Mouse (Mus musculus) embryonic facial prominence, embryonic 11.5 days (tissue): ENCODE measurements around the gene Isg20l2. TPM values are rescaled to one million over a fixed set of nuclear protein-coding genes. Genes with fewer than 3 reads are reported as not detected.

Experiments used
- ATAC-seq: fragments of 200-750 bp; cut with Nextera tagmentation; replicated peaks from 2 replicates; pipeline ENCODE4 v1.8.0; 2017; ENCODE audit warnings: low read depth; ENCODE audit not compliant: insufficient number of reproducible peaks, low FRiP score, low TSS enrichment
- DNase-seq: peaks from one replicate; pipeline ENCODE4 v3.0.0-alpha.2; 2015; ENCODE audit warnings: low spot score
- H3K27ac ChIP-seq: fragments of 300-500 bp; sonication (generic); replicated peaks from 2 replicates; pipeline ENCODE4 v1.5.1; 2014; ENCODE audit warnings: mild to moderate bottlenecking, low read depth, low read length, control low read depth
- H3K27me3 ChIP-seq: fragments of 300-500 bp; sonication (generic); 2 replicates; pipeline ENCODE4 v1.6.1; 2014; ENCODE audit warnings: mild to moderate bottlenecking, low read length, moderate library complexity, mixed read lengths; ENCODE audit not compliant: control insufficient read depth, insufficient read depth
- H3K36me3 ChIP-seq: fragments of 300-500 bp; sonication (generic); replicated peaks from 2 replicates; pipeline ENCODE4 v1.6.1; 2014; ENCODE audit warnings: low read depth, mild to moderate bottlenecking, low read length, moderate library complexity, mixed read lengths; ENCODE audit not compliant: control insufficient read depth, insufficient read depth
- H3K4me1 ChIP-seq: fragments of 300-500 bp; sonication (generic); 2 replicates; pipeline ENCODE4 v1.6.1; 2014; ENCODE audit warnings: low read length, mixed read lengths; ENCODE audit not compliant: control insufficient read depth, insufficient read depth
- H3K4me2 ChIP-seq: fragments of 300-500 bp; sonication (generic); 2 replicates; pipeline ENCODE4 v1.6.1; 2014; ENCODE audit warnings: low read depth, mild to moderate bottlenecking, control low read depth, low read length, moderate library complexity
- H3K4me3 ChIP-seq: fragments of 300-500 bp; sonication (generic); 2 replicates; pipeline ENCODE4 v1.5.1; 2014; ENCODE audit warnings: low read depth, low read length, control low read depth
- H3K9ac ChIP-seq: fragments of 300-500 bp; sonication (generic); replicated peaks from 2 replicates; pipeline ENCODE4 v1.6.1; 2014; ENCODE audit warnings: mild to moderate bottlenecking, control low read depth, low read length
- H3K9me3 ChIP-seq: fragments of 300-500 bp; sonication (generic); replicated peaks from 2 replicates; pipeline ENCODE4 v1.6.1; 2016; ENCODE audit warnings: mild to moderate bottlenecking, low read length, inconsistent platforms, mixed read lengths; ENCODE audit not compliant: control insufficient read depth
- WGBS: fragments of 180-500 bp; shearing (Covaris S2); extraction: QIAGEN DNeasy Blood & Tissue Kit; methylation state at CpG from one replicate; pipeline ENCODE4 v1.1.7; 2014; 5-methylcytosine and 5-hydroxymethylcytosine counted together
- polyA plus RNA-seq: library from polyadenylated mRNA; unstranded; fragments of >200 nt; fragmentation: Nextera tagmentation; extraction: Ambion mirVana; gene quantifications from 2 replicates; pipeline ENCODE4 v1.2.1, GENCODE M21; 2014

Gene Isg20l2
- polyA plus RNA-seq, 1 experiment from 2014 or later: 52.3 TPM

- Histone ChIP-seq H3K4me3 (no peak overlapping the region), H3K9me3 (no peaks in the 10 kb centered on the region), H3K4me2 (no peak overlapping the region), H3K27ac (no peak overlapping the region), H3K9ac (no peak overlapping the region), H3K4me1 (peaks cover 15% of the 10 kb centered on the region), H3K36me3 (no peaks in the 10 kb centered on the region), H3K27me3 (no peaks in the 10 kb centered on the region)
- DNase-seq: no peak
- no peak for ATAC-seq
- WGBS: 76% methylated on average over 5 of the region's 5 CpGs
Observed at GRCm38 (mm10) chr3:87979493-87979892, 49.4 kb downstream of the Isg20l2 start.

GRCm38 (mm10) chr3:87980085-87980484, 50.0 kb downstream of the Isg20l2 start:
- no peaks in the 10 kb centered on the region for H3K36me3 ChIP-seq
- no peak for DNase-seq
- no peaks in the 10 kb centered on the region for H3K9me3 ChIP-seq
- no peak overlapping the region for H3K27ac ChIP-seq
- H3K9ac ChIP-seq: no peak overlapping the region; the same call in 1 of the 2 replicates
- H3K4me3 ChIP-seq: no peak overlapping the region
- no peaks in the 10 kb centered on the region for H3K27me3 ChIP-seq
- ATAC-seq: no peak
- H3K4me1 ChIP-seq: peaks cover 15% of the 10 kb centered on the region
- WGBS: 57% methylated on average over 3 of the region's 3 CpGs
- H3K4me2 ChIP-seq: no peak overlapping the region

DNA sequence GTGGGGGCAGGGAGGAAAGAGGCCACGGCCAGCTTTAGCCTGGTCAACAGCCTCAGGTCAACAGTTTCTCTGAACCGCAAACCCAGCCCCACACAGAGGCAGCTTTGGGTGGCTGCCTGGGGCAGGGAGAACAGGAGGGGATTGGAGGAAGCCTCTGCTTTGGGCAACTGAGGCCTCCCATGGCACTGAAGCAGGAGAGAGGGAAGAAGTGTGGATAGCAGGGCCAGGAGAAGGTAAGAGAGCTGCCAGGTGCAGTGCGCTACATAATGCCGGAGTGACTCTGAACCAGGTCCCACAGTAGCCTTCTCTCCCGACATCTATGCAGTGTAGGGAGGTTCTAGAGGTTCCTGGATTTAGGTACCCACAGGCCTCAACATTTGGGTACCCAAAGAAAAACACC, 50.6 kb downstream of the Isg20l2 start:
- H3K4me1 ChIP-seq: peaks cover 15% of the 10 kb centered on the region
- DNase-seq (no peak), ATAC-seq (no peak)
- H3K4me2 ChIP-seq: no peak overlapping the region
- H3K27me3 ChIP-seq: no peaks in the 10 kb centered on the region
- no peaks in the 10 kb centered on the region for H3K36me3 ChIP-seq
- WGBS: 53% methylated on average over 5 of the region's 5 CpGs
- no peaks in the 10 kb centered on the region for H3K9me3 ChIP-seq
- no peak overlapping the region for H3K4me3 ChIP-seq
- no peak overlapping the region; the same call in 1 of the 2 replicates for H3K9ac ChIP-seq
- H3K27ac ChIP-seq: no peak overlapping the region

DNA sequence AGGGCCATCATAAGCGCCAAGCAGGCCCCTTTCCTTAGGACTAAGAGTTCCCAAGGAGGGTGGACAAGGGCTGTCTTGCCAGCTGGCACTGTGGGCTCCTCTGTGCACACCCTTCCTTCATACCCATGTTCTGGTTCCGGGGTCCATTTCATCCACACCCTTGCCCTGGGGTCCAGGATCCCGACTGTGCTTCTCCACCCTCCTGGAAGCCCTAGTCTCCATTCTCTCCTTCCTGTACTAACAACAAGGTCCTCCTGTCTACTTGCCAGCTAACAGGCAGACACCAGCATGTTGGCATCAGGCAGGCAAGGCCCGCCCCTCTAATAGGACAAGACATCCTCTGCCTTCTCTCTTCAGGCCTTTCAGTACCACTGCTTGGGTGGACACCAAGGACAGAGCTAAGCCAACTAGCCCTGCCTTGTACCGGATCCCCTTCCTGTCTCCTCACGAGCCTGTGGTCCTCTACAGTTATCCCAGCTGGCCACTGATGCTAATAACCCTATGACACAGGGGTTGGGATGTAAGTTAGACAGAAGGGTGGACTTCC, 51.2 kb downstream of the Isg20l2 start:
- DNase-seq: no peak
- Histone ChIP-seq H3K9ac (no peak overlapping the region), H3K27me3 (no peaks in the 10 kb centered on the region), H3K4me2 (no peak overlapping the region), H3K27ac (no peak overlapping the region), H3K4me1 (peaks cover 15% of the 10 kb centered on the region), H3K36me3 (no peaks in the 10 kb centered on the region), H3K9me3 (no peaks in the 10 kb centered on the region), H3K4me3 (no peak overlapping the region)
- WGBS: 80% methylated on average over 6 of the region's 6 CpGs
- no peak for ATAC-seq

GRCm38 (mm10) chr3:87981894-87982835, 52.1 kb downstream of the Isg20l2 start:
- H3K4me3 ChIP-seq: no peak overlapping the region
- no peaks in the 10 kb centered on the region for H3K36me3 ChIP-seq
- no peaks in the 10 kb centered on the region for H3K9me3 ChIP-seq
- peaks cover 15% of the 10 kb centered on the region for H3K4me1 ChIP-seq
- peak overlapping the region; percentile 60 for H3K27ac ChIP-seq
- DNase-seq (no peak), ATAC-seq (no peak)
- H3K27me3 ChIP-seq: no peaks in the 10 kb centered on the region
- 36% methylated on average over 12 of the region's 12 CpGs for WGBS
- H3K9ac ChIP-seq: peak overlapping the region; percentile 22; the same call in 1 of the 2 replicates
- peak overlapping the region; percentile 2 for H3K4me2 ChIP-seq

DNA sequence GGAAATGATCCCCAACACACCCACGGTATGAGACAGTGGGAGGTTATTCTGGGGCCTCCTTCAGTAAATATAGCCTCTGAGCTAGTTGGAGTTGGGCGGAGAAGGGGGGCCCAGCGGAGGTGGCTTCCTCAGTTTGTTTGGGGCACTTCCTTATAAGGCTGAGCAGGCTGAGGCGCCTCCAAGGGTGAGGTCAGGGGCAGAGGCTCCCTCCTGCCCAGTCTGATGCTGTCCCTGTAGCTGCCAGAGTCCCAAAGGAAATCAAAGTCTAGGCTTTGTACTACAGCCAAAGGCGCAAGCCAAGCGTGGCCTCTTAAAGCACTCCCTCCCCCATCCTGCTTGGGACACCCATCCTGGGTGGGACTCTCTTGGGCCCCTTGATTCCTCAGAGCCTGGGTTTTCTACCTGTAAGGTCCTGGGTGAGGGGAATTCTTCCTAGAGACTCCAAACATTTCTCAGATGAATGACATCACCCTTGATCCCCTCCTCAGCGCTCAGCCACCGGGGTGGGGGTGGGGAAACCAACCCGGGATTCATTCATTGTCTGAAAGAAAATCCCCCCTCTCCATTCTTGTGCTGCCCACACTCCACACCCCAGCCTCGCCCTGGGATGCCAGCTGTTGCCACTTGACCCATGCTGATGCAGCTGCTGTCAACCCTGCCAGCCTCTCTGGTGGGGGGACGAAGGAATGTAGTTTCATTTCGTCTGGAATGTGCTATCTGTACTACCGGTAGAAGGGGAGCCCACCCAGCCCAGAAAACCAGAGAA, 52.9 kb downstream of the Isg20l2 start:
- Histone ChIP-seq H3K36me3 (no peaks in the 10 kb centered on the region), H3K27ac (peak overlapping the region; percentile 60), H3K4me1 (peaks cover 15% of the 10 kb centered on the region), H3K9me3 (no peaks in the 10 kb centered on the region), H3K4me2 (peak overlapping the region; percentile 2), H3K27me3 (no peaks in the 10 kb centered on the region), H3K9ac (peak overlapping the region; percentile 22), H3K4me3 (no peak overlapping the region)
- WGBS: 5% methylated on average over 13 of the region's 13 CpGs
- ATAC-seq (peak; percentile 7; the same call in 1 of the 2 replicates), DNase-seq (peak; percentile 58)

GRCm38 (mm10) chr3:87983627-87984026, 53.5 kb downstream of the Isg20l2 start:
- Histone ChIP-seq H3K4me1 (peaks cover 17% of the 10 kb centered on the region), H3K27ac (peak overlapping the region; percentile 60), H3K36me3 (no peaks in the 10 kb centered on the region), H3K9me3 (no peaks in the 10 kb centered on the region), H3K27me3 (no peaks in the 10 kb centered on the region; the same call in 1 of the 2 replicates), H3K4me2 (peak overlapping the region; percentile 2; the same call in 1 of the 2 replicates), H3K4me3 (no peak overlapping the region), H3K9ac (peak overlapping the region; percentile 22)
- 45% methylated on average over 6 of the region's 6 CpGs for WGBS
- no peak for ATAC-seq
- no peak for DNase-seq
